Mouse (Mus musculus) kidney, adult 2 months (tissue): ENCODE data around the gene Wipi2.

ENCODE experiments used
- CTCF ChIP-seq: fragments of 200-500 bp; conservative IDR thresholded peaks from 2 replicates; pipeline ENCODE4 v1.5.1; 2011; ENCODE audit warnings: low read depth, mild to moderate bottlenecking, control low read depth, low read length, moderate library complexity, mixed read lengths; ENCODE audit not compliant: insufficient read depth, insufficient read length
- POLR2A ChIP-seq: fragments of 200-500 bp; IDR thresholded peaks from one replicate; pipeline ENCODE4 v1.6.1; 2011; ENCODE audit warnings: low read depth, low read length, control low read depth

DNA sequence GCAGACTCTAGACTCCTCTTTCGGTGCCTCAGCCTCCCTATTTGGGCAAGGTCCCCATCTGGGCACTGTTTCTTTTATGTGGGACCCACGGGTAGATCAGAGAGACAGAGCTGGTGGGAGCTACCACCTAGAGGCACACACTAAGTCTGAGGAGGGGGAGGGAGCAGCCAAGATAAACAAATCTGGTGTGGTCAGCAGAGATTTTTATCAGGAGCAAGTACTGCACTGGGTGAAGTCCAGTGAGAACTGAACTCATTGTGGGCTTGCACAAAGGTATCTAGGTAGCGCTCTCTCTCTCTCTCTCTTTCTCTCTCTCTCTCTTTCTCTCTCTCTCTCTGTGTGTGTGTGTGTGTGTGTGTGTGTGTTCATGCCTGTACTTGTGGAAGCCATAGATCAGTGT is 13.0 kb upstream of the Wipi2 start:
- TF ChIP-seq POLR2A: no peak
- no peak for TF ChIP-seq CTCF
